Mouse (Mus musculus) gastrocnemius, postnatal 25 days (tissue): ENCODE data around the gene Ulk4. TPM values are rescaled to one million over a fixed set of nuclear protein-coding genes. Genes with fewer than 3 reads are reported as not detected.

Source experiments
- microRNA-seq, 2 experiments: library from miRNA; unstranded; fragments of <30 nt; microRNA quantifications; one replicate each; pipeline ENCODE4 v1.2.0; 2021; ENCODE audit warnings: borderline replicate concordance in 2 of 2
- total RNA-seq, 2 experiments: library from RNA; stranded (reverse); gene quantifications; 1 replicate in 1 of 2; 2 replicates in 1 of 2; pipeline ENCODE4 v1.2.3; 2021

The Ulk4 gene
- total RNA-seq, 2 experiments from 2014 or later, result 0.18 to 0.29 TPM

Small RNA genes within 50 kb of the gene (microRNA-seq; reads per million reads assigned to microRNA genes)
- gene Mir7090, result 0 to 0.74 reads per million in 2 experiments

Other genes with a start within 250 kb of the Ulk4 start
- gene Trak1, start 20.3 kb upstream of the Ulk4 start, total RNA-seq, result 100 to 1,000 TPM; 180 to 193 TPM
- 1 to 10 TPM; 1.2 to 1.4 TPM for gene Cck, start 218.5 kb upstream of the Ulk4 start, total RNA-seq